ENCODE assay signal across 16 mouse cellular contexts in the genomic region with DNA sequence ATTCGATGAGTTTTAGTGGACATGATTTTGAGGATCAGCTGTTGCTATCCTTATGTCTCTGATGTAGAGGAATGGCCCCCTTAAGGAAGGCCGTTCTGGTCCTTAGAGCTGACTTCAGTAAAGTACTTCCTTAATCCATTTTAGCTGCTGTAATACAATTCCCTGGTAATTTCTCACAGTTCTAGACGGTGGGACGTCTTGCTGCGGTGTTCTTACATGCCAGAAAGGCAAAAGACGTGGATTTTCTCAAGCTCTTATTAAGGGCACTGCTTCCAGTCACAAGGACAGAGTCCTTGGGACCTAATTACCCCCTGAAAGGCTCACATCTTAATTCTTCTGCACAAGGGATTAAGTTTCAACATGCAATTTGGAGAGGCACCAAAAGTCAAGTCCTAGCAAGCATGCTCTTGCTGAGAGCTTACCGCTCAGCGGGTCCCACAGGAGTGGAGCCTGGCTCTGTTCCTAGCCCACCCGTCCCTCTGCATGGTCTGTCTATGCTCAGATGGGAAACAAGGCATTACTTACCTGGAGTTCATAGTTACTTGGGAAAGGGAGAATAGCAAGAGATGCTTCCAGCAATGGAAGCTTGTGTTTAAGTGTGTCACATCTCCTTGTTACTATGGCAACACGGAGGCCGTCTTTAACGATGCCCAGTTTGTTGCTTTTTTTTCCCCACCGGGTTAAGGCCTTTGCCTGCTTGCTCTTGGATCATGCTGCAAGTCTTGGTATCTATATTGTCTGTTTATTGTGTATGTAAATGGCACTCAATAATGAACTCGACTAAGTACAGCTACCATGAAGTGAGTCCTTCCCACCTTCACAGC.
"Had no signal": no experiment of that assay in that cellular context is flagged by ENCODE, and none has a peak within 500 bp of the region (broad histone marks: within the 10 kb centered on the region; RNA-seq: fewer than 3 reads in every experiment).

No protein-coding gene starts in this region.

- H3K27ac ChIP-seq: layer of hippocampus, adult 2 months; limb, embryonic 13.5 days; liver, embryonic 15.5 days; neural tube, embryonic 15.5 days had no signal

- H3K4me1 ChIP-seq: liver, embryonic 15.5 days had no signal

- H3K4me2 ChIP-seq: limb, embryonic 13.5 days; liver, embryonic 11.5 days; liver, embryonic 15.5 days; lung, embryonic 14.5 days; midbrain, embryonic 11.5 days; neural tube, embryonic 15.5 days had no signal

- H3K9me3 ChIP-seq: limb, embryonic 13.5 days; liver, embryonic 15.5 days; neural tube, embryonic 15.5 days had no signal

- H3K27me3 ChIP-seq: limb, embryonic 13.5 days; neural tube, embryonic 15.5 days had no signal

- H3K9ac ChIP-seq: limb, embryonic 13.5 days; liver, embryonic 15.5 days; lung, embryonic 14.5 days; neural tube, embryonic 15.5 days had no signal

- DNase-seq: kidney, postnatal 10 days; kidney, postnatal 4 days; lung, embryonic 14.5 days; lung, postnatal 10 days; lung, postnatal 4 days; right cerebral cortex, adult 18-20 months; spleen, adult 18-20 months; thymus, adult 18-20 months; thymus, postnatal 14 days had no signal

- H3K36me3 ChIP-seq: limb, embryonic 13.5 days; liver, embryonic 15.5 days; neural tube, embryonic 15.5 days had no signal

- H3K4me3 ChIP-seq: layer of hippocampus, adult 2 months; limb, embryonic 13.5 days; liver, embryonic 15.5 days; myocyte; neural tube, embryonic 15.5 days had no signal
